Mouse (Mus musculus): Measurements from ENCODE around the gene Stard13.

DNA sequence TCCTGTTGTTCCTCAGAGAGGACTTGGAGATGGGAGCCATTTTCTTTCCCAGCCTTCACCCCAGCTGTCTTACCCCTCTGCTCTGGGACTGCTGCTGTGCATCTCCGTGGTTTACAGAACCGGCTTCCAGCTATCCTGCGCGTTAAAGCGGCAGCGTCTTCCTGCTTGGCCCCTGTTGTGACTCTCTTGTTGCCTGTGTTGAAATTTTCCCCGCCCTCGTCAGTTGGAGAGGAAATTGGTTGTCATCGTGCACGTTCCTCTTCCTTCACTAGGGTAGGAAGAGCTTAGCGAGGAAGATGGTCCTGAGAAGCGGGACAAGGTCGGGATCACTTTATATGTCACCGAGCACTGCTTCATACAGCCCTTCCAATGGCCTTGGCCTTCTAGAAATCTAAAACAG lies 212.8 kb downstream of the Stard13 start:
- TF ChIP-seq POLR2A (IDR thresholded peaks at IDR 0.05; ENCODE audit: borderline replicate concordance, extremely low read depth, low read depth, low read length) (peak; percentile 48; the same call in 1 of the 2 replicates), CTCF (IDR thresholded peaks at IDR 0.05; ENCODE audit: insufficient read depth, low read length) (no peak)
